Mouse (Mus musculus) kidney, postnatal 25 days (tissue): ENCODE results near the gene Taldo1.
A peak's percentile ranks its signal among the peaks of the same experiment; 100 is the strongest.
"Not testable (repeated sequence)": the region's sequence is repeated elsewhere in the genome, so short reads cannot be mapped to it uniquely, and the experiment has no call there.

Experiments used
- DNase-seq, 2 experiments: peaks; one replicate each; pipeline ENCODE4 v3.0.0; 2021; ENCODE audit warnings: mixed read lengths in 2 of 2

Gene Taldo1

GRCm38 (mm10) chr7:141388487-141389109 lies 3.4 kb upstream of the Taldo1 start:
- no peak for DNase-seq

GRCm38 (mm10) chr7:141390326-141391259 lies 1.4 kb upstream of the Taldo1 start:
- DNase-seq: peak; percentile 25 to 57

- DNase-seq: no peak
Measured at GRCm38 (mm10) chr7:141392552-141393222, 688 bp downstream of the Taldo1 start.

- no peak for DNase-seq
Measured at GRCm38 (mm10) chr7:141394158-141394557, 2.2 kb downstream of the Taldo1 start.

- DNase-seq: peak; percentile 75 to 81
Measured at GRCm38 (mm10) chr7:141394771-141395170, 2.8 kb downstream of the Taldo1 start.

- no peak for DNase-seq
Measured at GRCm38 (mm10) chr7:141395348-141395747, 3.3 kb downstream of the Taldo1 start.

GRCm38 (mm10) chr7:141403305-141403704 lies 11.3 kb downstream of the Taldo1 start:
- DNase-seq: peak; percentile 68 to 79

- no peak for DNase-seq
Measured at GRCm38 (mm10) chr7:141405466-141405865, 13.5 kb downstream of the Taldo1 start.

GRCm38 (mm10) chr7:141407670-141408069 lies 15.7 kb downstream of the Taldo1 start:
- DNase-seq: not testable (repeated sequence)

GRCm38 (mm10) chr7:141408833-141409232 lies 16.8 kb downstream of the Taldo1 start:
- peak; percentile 89 to 93 for DNase-seq

GRCm38 (mm10) chr7:141410631-141411030 lies 18.6 kb downstream of the Taldo1 start:
- DNase-seq: no peak

- no peak for DNase-seq
Measured at GRCm38 (mm10) chr7:141411667-141412066, 19.7 kb downstream of the Taldo1 start.

- no peak for DNase-seq
Measured at GRCm38 (mm10) chr7:141413331-141413730, 21.3 kb downstream of the Taldo1 start.

GRCm38 (mm10) chr7:141413809-141414584 lies 22.0 kb downstream of the Taldo1 start, which contains the start of gene Gatd1:
TSS of gene Gatd1 (minus strand) at chr7:141414136.
- peak; percentile 100 for DNase-seq

- no peak for DNase-seq
Measured at GRCm38 (mm10) chr7:141416144-141416841, 24.3 kb downstream of the Taldo1 start.

GRCm38 (mm10) chr7:141417731-141418681 lies 26.0 kb downstream of the Taldo1 start:
- DNase-seq: no peak

- peak in 1 of 2 experiments; percentile 75 for DNase-seq
Measured at GRCm38 (mm10) chr7:141418970-141419369, 27.0 kb downstream of the Taldo1 start.

GRCm38 (mm10) chr7:141420030-141420702 lies 28.2 kb downstream of the Taldo1 start:
- no peak for DNase-seq

GRCm38 (mm10) chr7:141423811-141424210 lies 31.8 kb downstream of the Taldo1 start:
- no peak for DNase-seq
